In the genomic region with DNA sequence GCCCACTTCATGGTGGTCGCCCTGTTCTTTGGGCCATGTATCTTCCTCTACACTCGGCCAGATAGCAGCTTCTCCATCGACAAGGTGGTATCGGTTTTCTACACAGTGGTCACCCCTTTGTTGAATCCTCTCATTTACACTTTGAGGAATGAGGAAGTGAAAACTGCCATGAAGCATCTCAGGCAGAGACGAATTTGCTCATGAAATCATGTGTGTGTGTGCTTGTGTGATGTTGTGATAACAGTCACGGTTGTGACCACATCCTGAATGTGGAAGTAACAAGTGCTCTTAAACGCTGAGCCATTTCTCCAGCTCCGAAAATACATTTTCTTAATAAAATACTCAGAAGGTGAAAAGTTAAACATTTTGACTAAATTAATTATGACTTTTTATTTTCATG, we compare ENCODE assay signal across 20 mouse cellular contexts. TPM values are rescaled to one million over a fixed set of nuclear protein-coding genes. Genes with fewer than 3 reads are reported as not detected.
DNase-seq lines count a peak whose midpoint lies in the region; ATAC-seq lines count a peak whose summit lies in the region.
"Had no signal": no experiment of that assay in that cellular context is flagged by ENCODE, and none has a peak within 500 bp of the region (broad histone marks: within the 10 kb centered on the region; RNA-seq: fewer than 3 reads in every experiment).

No protein-coding gene starts in this region.

- ATAC-seq in megakaryocyte-erythroid progenitor cell, adult 5-6 weeks (replicated peaks; ENCODE audit: low FRiP score, low TSS enrichment, poor library complexity, severe bottlenecking): peak; percentile 77; the same call in 1 of the 2 replicates
- no peak for ATAC-seq in activated CD4-positive, CD25-positive, alpha-beta regulatory T cell, adult 4 months
- ATAC-seq: forebrain, embryonic 16.5 days had no signal

- DNase-seq in heart, adult 11 months: peak; percentile 89
- no peak for DNase-seq in heart, postnatal 4 days
- peak; percentile 50 for DNase-seq in T-cell, adult 2 months (ENCODE audit: low spot score)
- peak; percentile 26 for DNase-seq in thymus, postnatal 25 days
- DNase-seq in kidney, postnatal 25 days: no peak
- DNase-seq in frontal cortex, postnatal 10 days (ENCODE audit: low spot score in 2 of 2): no peak
- DNase-seq: gastrocnemius, postnatal 14 days; kidney, adult 9 months; lung, adult 18-20 months had no signal

RNA-seq across cellular contexts. Expression of a gene that starts 8.3 kb away (rescaled TPM):
- total RNA-seq in heart, postnatal 4 days (2021): not detected
- not detected in 2 replicates for total RNA-seq in megakaryocyte-erythroid progenitor cell, adult 5-6 weeks (2014; fragmentation: Nextera tagmentation)
- not detected in 2 replicates for total RNA-seq in megakaryocyte-erythroid progenitor cell, adult 5-6 weeks (2017)
- polyA plus RNA-seq in activated CD4-positive, CD25-positive, alpha-beta regulatory T cell, adult 4 months (2017; shearing (Covaris generic)): not detected
- total RNA-seq: adrenal gland, adult 18-20 months; gastrocnemius, postnatal 14 days; layer of hippocampus, postnatal 14 days had no signal
- polyA plus RNA-seq: cortical plate, adult 2 months; forebrain, embryonic 16.5 days; heart, embryonic 13.5 days; hindbrain, embryonic 13.5 days; limb, embryonic 10.5 days; midbrain, embryonic 11.5 days; neural tube, embryonic 11.5 days had no signal

RNA-seq across cellular contexts. Expression of a gene that starts 16.2 kb away (rescaled TPM):
- not detected for total RNA-seq in heart, postnatal 4 days (2021)
- not detected in 2 replicates for total RNA-seq in megakaryocyte-erythroid progenitor cell, adult 5-6 weeks (2014; fragmentation: Nextera tagmentation)
- total RNA-seq in megakaryocyte-erythroid progenitor cell, adult 5-6 weeks (2017): not detected in 2 replicates
- polyA plus RNA-seq in activated CD4-positive, CD25-positive, alpha-beta regulatory T cell, adult 4 months (2017; shearing (Covaris generic)): not detected
- total RNA-seq: adrenal gland, adult 18-20 months; gastrocnemius, postnatal 14 days; layer of hippocampus, postnatal 14 days had no signal
- polyA plus RNA-seq: cortical plate, adult 2 months; forebrain, embryonic 16.5 days; heart, embryonic 13.5 days; hindbrain, embryonic 13.5 days; limb, embryonic 10.5 days; midbrain, embryonic 11.5 days; neural tube, embryonic 11.5 days had no signal

RNA-seq across cellular contexts. Expression of a gene that starts 37.0 kb away (rescaled TPM):
- total RNA-seq in heart, postnatal 4 days (2021): not detected
- total RNA-seq in megakaryocyte-erythroid progenitor cell, adult 5-6 weeks (2014; fragmentation: Nextera tagmentation): not detected in 2 replicates
- total RNA-seq in megakaryocyte-erythroid progenitor cell, adult 5-6 weeks (2017): not detected in 2 replicates
- polyA plus RNA-seq in activated CD4-positive, CD25-positive, alpha-beta regulatory T cell, adult 4 months (2017; shearing (Covaris generic)): not detected
- total RNA-seq: adrenal gland, adult 18-20 months; gastrocnemius, postnatal 14 days; layer of hippocampus, postnatal 14 days had no signal
- polyA plus RNA-seq: cortical plate, adult 2 months; forebrain, embryonic 16.5 days; heart, embryonic 13.5 days; hindbrain, embryonic 13.5 days; limb, embryonic 10.5 days; midbrain, embryonic 11.5 days; neural tube, embryonic 11.5 days had no signal

RNA-seq across cellular contexts. Expression of a gene that starts 44.4 kb away (rescaled TPM):
- not detected for total RNA-seq in heart, postnatal 4 days (2021)
- total RNA-seq in megakaryocyte-erythroid progenitor cell, adult 5-6 weeks (2014; fragmentation: Nextera tagmentation): not detected in 2 replicates
- total RNA-seq in megakaryocyte-erythroid progenitor cell, adult 5-6 weeks (2017): not detected in 2 replicates
- polyA plus RNA-seq in activated CD4-positive, CD25-positive, alpha-beta regulatory T cell, adult 4 months (2017; shearing (Covaris generic)): under 1 TPM in 1 of 2 experiments, not detected in 1; 0.81 TPM
- total RNA-seq: adrenal gland, adult 18-20 months; gastrocnemius, postnatal 14 days had no signal
- polyA plus RNA-seq: cortical plate, adult 2 months; forebrain, embryonic 16.5 days; heart, embryonic 13.5 days; hindbrain, embryonic 13.5 days; limb, embryonic 10.5 days; midbrain, embryonic 11.5 days; neural tube, embryonic 11.5 days had no signal

RNA-seq across cellular contexts. Expression of a gene that starts 54.0 kb away (rescaled TPM):
- not detected for total RNA-seq in heart, postnatal 4 days (2021)
- not detected in 2 replicates for total RNA-seq in megakaryocyte-erythroid progenitor cell, adult 5-6 weeks (2014; fragmentation: Nextera tagmentation)
- total RNA-seq in megakaryocyte-erythroid progenitor cell, adult 5-6 weeks (2017): not detected in 2 replicates
- not detected for polyA plus RNA-seq in activated CD4-positive, CD25-positive, alpha-beta regulatory T cell, adult 4 months (2017; shearing (Covaris generic))
- total RNA-seq: adrenal gland, adult 18-20 months; gastrocnemius, postnatal 14 days; layer of hippocampus, postnatal 14 days had no signal
- polyA plus RNA-seq: cortical plate, adult 2 months; forebrain, embryonic 16.5 days; heart, embryonic 13.5 days; limb, embryonic 10.5 days; midbrain, embryonic 11.5 days; neural tube, embryonic 11.5 days had no signal

Comparison
In these comparisons a context has a peak if more than half of its experiments do, and no peak if none do; other contexts are left out.
1. DNase-seq: peak in heart, adult 11 months (single experiment), T-cell, adult 2 months (single experiment) and thymus, postnatal 25 days (single experiment); none in heart, postnatal 4 days (single experiment), kidney, postnatal 25 days (0 of 2) and frontal cortex, postnatal 10 days (0 of 2).